Mouse (Mus musculus) neural tube, embryonic 13.5 days (tissue): ENCODE measurements around the gene Gm15517. TPM values are rescaled to one million over a fixed set of nuclear protein-coding genes. Genes with fewer than 3 reads are reported as not detected.

Source experiments
- ATAC-seq: fragments of 200-750 bp; cut with Nextera tagmentation; 2 replicates; pipeline ENCODE4 v1.8.0; 2017; ENCODE audit warnings: low read depth, mild to moderate bottlenecking, moderate TSS enrichment, moderate library complexity
- H3K27ac ChIP-seq: fragments of 300-500 bp; sonication (generic); replicated peaks from 2 replicates; pipeline ENCODE4 v1.5.1; 2015; ENCODE audit warnings: moderate library complexity, mild to moderate bottlenecking, inconsistent platforms
- H3K27me3 ChIP-seq: fragments of 300-500 bp; sonication (generic); 2 replicates; pipeline ENCODE4 v1.6.1; 2015; ENCODE audit warnings: mild to moderate bottlenecking, inconsistent platforms
- H3K36me3 ChIP-seq: fragments of 300-500 bp; sonication (generic); 2 replicates; pipeline ENCODE4 v1.6.1; 2015; ENCODE audit warnings: mild to moderate bottlenecking, inconsistent platforms
- H3K4me1 ChIP-seq: fragments of 300-500 bp; sonication (generic); replicated peaks from 2 replicates; pipeline ENCODE4 v1.6.1; 2015; ENCODE audit warnings: inconsistent platforms
- H3K4me2 ChIP-seq: fragments of 300-500 bp; sonication (generic); 2 replicates; pipeline ENCODE4 v1.6.1; 2015; ENCODE audit warnings: inconsistent platforms, mild to moderate bottlenecking, moderate library complexity
- H3K4me3 ChIP-seq: fragments of 300-500 bp; sonication (generic); 2 replicates; pipeline ENCODE4 v1.5.1; 2015; ENCODE audit warnings: mild to moderate bottlenecking, inconsistent platforms
- H3K9ac ChIP-seq: fragments of 300-500 bp; sonication (generic); 2 replicates; pipeline ENCODE4 v1.6.1; 2015; ENCODE audit warnings: moderate library complexity, mild to moderate bottlenecking, inconsistent platforms
- H3K9me3 ChIP-seq: fragments of 300-500 bp; sonication (generic); 2 replicates; pipeline ENCODE4 v1.6.1; 2016; ENCODE audit warnings: inconsistent platforms
- WGBS: fragments of 180-500 bp; shearing (Covaris S2); methylation state at CpG from one replicate; pipeline ENCODE4 v1.1.7; 2015; 5-methylcytosine and 5-hydroxymethylcytosine counted together
- polyA plus RNA-seq: library from polyadenylated mRNA; unstranded; fragments of >200 nt; fragmentation: Nextera tagmentation; extraction: Ambion mirVana; gene quantifications from 2 replicates; pipeline ENCODE4 v1.2.1, GENCODE M21; 2015

Gene Gm15517
- polyA plus RNA-seq, 1 experiment from 2014 or later: not detected

DNA sequence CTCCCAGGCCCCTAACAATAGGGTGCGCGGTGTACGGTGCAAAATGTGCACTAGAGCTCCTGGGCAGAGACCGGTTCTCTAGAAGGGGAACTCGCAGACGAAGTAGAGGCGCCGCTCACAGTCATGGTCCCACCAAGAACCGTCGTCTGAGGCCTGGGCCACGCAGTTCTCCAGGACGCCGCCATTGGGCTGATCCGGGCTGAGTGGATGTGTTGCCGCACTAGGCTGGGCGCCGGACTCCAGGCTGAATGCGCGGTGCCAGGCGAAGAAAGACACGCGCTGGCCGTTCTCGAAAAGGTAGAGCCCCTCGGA is 43.2 kb downstream of the Gm15517 start:
- Histone ChIP-seq H3K27ac (peak overlapping the region; percentile 97), H3K36me3 (no peaks in the 10 kb centered on the region), H3K4me3 (peak overlapping the region; percentile 74), H3K9me3 (no peaks in the 10 kb centered on the region), H3K4me2 (peak overlapping the region; percentile 81), H3K4me1 (peaks cover 26% of the 10 kb centered on the region), H3K27me3 (0 out of 2 replicates have a peak, but pooled peaks cover 3% of the 10 kb centered on the region), H3K9ac (peak overlapping the region; percentile 96)
- peak; percentile 38 for ATAC-seq
- WGBS: under 1% methylated on average over 25 of the region's 25 CpGs

- peaks cover 26% of the 10 kb centered on the region for H3K4me1 ChIP-seq
- H3K4me3 ChIP-seq: peak overlapping the region; percentile 74
- H3K27ac ChIP-seq: peak overlapping the region; percentile 97
- 0 out of 2 replicates have a peak, but pooled peaks cover 6% of the 10 kb centered on the region for H3K27me3 ChIP-seq
- H3K9ac ChIP-seq: peak overlapping the region; percentile 96
- H3K4me2 ChIP-seq: peak overlapping the region; percentile 81
- ATAC-seq: peak; percentile 95
- no peaks in the 10 kb centered on the region for H3K9me3 ChIP-seq
- no peaks in the 10 kb centered on the region for H3K36me3 ChIP-seq
- WGBS: under 1% methylated on average over 49 of the region's 49 CpGs
Measured at GRCm38 (mm10) chr7:44304775-44305641, 43.8 kb downstream of the Gm15517 start.

- WGBS: 9% methylated on average over 16 of the region's 16 CpGs
- Histone ChIP-seq H3K9ac (no peak overlapping the region), H3K36me3 (no peaks in the 10 kb centered on the region), H3K4me1 (peaks cover 32% of the 10 kb centered on the region), H3K4me3 (peak overlapping the region; percentile 74), H3K4me2 (peak overlapping the region; percentile 81), H3K9me3 (no peaks in the 10 kb centered on the region), H3K27me3 (0 out of 2 replicates have a peak, but pooled peaks cover 6% of the 10 kb centered on the region), H3K27ac (peak overlapping the region; percentile 97)
- no peak; the same call in 1 of the 2 replicates for ATAC-seq
Measured at GRCm38 (mm10) chr7:44305686-44306085, 44.4 kb downstream of the Gm15517 start.

- 0 out of 2 replicates have a peak, but pooled peaks cover 6% of the 10 kb centered on the region for H3K27me3 ChIP-seq
- H3K27ac ChIP-seq: peak within 1 kb of the TSS; percentile 97
- H3K4me3 ChIP-seq: peak within 1 kb of the TSS; percentile 74
- 73% methylated on average over 6 of the region's 6 CpGs for WGBS
- peak within 1 kb of the TSS; percentile 81 for H3K4me2 ChIP-seq
- H3K9ac ChIP-seq: no peak within 1 kb of the TSS
- no peaks in the 10 kb centered on the region for H3K36me3 ChIP-seq
- no peak for ATAC-seq
- H3K4me1 ChIP-seq: peaks cover 42% of the 10 kb centered on the region
- H3K9me3 ChIP-seq: no peaks in the 10 kb centered on the region
Measured at GRCm38 (mm10) chr7:44306516-44307240, 45.4 kb downstream of the Gm15517 start, which contains the start of gene Clec11a. Gene Clec11a, minus strand, starts transcription at chr7:44306902.

GRCm38 (mm10) chr7:44307261-44308020 is 46.2 kb downstream of the Gm15517 start:
- WGBS: 33% methylated on average over 9 of the region's 9 CpGs
- Histone ChIP-seq H3K9me3 (no peaks in the 10 kb centered on the region), H3K4me1 (peaks cover 47% of the 10 kb centered on the region), H3K9ac (no peak overlapping the region), H3K27me3 (0 out of 2 replicates have a peak, but pooled peaks cover 6% of the 10 kb centered on the region), H3K4me3 (no peak overlapping the region), H3K27ac (peak overlapping the region; percentile 19; the same call in 1 of the 2 replicates), H3K4me2 (no peak overlapping the region), H3K36me3 (no peaks in the 10 kb centered on the region)
- ATAC-seq: no peak

DNA sequence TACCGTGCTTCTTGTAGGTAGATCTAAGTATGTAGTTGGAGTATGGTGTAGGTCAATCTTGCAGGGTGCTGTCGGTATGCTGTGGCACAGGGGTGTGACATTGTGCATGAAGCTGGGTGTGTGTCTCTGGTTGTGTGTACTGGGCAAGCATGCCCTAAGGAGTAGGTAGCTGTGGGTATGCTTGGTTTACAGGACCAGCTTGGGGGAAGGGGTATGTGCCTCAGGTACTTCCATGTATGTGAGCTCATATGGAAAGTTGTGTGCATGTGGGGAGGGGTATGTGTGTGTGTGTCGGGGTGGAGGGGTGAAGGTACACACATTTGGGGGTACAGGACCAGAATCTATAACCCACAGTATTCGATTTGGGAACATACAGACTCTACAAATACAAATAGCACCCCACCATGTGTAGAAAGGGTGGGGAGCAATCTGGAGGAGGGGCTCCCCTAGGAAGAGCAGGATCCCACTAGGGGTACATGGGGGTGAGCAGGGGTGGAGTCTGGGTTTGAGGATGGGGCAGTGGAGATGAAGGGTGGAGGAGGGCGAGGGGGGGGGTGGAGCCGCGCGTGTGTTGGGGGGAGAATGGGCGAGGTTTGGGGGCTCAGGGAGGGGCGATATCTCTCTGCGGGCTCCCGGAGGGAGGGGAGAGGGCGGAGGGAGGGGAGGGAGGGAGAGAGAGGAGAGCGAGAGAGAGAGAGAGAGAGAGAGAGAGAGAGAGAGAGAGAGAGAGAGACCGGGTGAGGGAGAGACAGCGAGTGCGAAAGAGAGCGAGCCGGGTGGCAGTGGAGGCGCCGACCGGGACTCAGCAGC is 48.4 kb downstream of the Gm15517 start, which contains the start of gene Shank1:
Gene Shank1, plus strand, starts transcription at position 779 of the 810 bp plus-strand sequence.
- 20% methylated on average over 14 of the region's 22 CpGs for WGBS
- 0 out of 2 replicates have a peak, but pooled peaks cover 6% of the 10 kb centered on the region for H3K27me3 ChIP-seq
- no peak for ATAC-seq

GRCm38 (mm10) chr7:44310285-44310877 is 49.1 kb downstream of the Gm15517 start:
- H3K27me3 ChIP-seq: 0 out of 2 replicates have a peak, but pooled peaks cover 6% of the 10 kb centered on the region
- H3K27ac ChIP-seq: peak overlapping the region; percentile 88
- no peaks in the 10 kb centered on the region for H3K9me3 ChIP-seq
- peak overlapping the region; percentile 64 for H3K4me3 ChIP-seq
- WGBS: under 1% methylated on average over 39 of the region's 40 CpGs
- peaks cover 45% of the 10 kb centered on the region for H3K4me1 ChIP-seq
- H3K36me3 ChIP-seq: peaks cover 27% of the 10 kb centered on the region; the same call in 1 of the 2 replicates
- ATAC-seq: peak; percentile 28
- H3K9ac ChIP-seq: peak overlapping the region; percentile 90
- H3K4me2 ChIP-seq: peak overlapping the region; percentile 86

More for the DNA sequence above, 48.4 kb downstream of the Gm15517 start, which contains the start of gene Shank1:
- peaks cover 21% of the 10 kb centered on the region; the same call in 1 of the 2 replicates for H3K36me3 ChIP-seq
- peak within 1 kb of the TSS; percentile 86 for H3K4me2 ChIP-seq
- H3K27ac ChIP-seq: peak within 1 kb of the TSS; percentile 88
- H3K4me1 ChIP-seq: peaks cover 39% of the 10 kb centered on the region
- H3K9ac ChIP-seq: peak within 1 kb of the TSS; percentile 90
- H3K9me3 ChIP-seq: no peaks in the 10 kb centered on the region
- peak within 1 kb of the TSS; percentile 64 for H3K4me3 ChIP-seq

DNA sequence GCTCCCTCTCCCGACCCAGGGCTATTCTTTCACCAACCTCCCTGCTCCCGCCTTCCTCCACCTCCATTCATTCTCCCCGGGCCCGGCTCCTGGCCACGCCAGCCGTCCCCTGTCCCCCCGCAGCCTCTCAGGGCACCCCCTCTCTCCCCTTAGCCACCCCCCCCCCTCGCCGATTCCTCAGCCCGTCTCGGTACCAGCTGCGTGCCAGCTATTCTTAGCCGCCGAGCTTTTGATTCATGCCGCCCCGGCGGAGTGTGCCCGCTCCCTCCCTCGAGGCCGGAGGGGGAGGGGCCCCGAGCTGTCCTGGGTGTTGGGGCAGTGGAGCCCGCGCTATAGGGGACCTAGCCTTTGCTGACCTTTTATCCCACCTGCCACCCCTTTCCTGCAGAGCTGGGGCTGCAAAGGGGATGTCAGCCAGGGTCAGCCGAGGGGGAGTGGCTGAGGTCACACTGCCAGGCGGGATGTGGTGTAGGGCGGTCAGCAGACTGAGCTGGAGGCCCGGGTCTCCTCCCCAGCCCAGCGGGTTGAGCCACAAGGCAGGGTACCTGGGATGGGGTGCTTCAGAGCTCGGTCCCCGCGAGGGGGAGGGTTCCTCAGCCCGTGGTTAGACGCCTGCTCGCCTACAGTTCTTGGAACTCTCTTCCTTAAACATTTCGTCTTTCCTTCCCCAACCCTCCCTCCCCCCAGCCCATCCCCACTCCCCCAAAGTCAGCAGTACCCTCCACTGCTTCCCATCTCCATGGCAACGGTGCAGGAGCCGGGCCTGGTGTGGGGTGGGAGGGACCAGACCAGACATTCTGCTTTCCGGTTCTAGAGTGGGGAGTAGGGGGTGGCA is 49.8 kb downstream of the Gm15517 start:
- under 1% methylated on average over 38 of the region's 38 CpGs for WGBS
- Histone ChIP-seq H3K4me3 (peak overlapping the region; percentile 64), H3K4me2 (peak overlapping the region; percentile 86), H3K36me3 (peaks cover 34% of the 10 kb centered on the region), H3K4me1 (peaks cover 39% of the 10 kb centered on the region), H3K27me3 (0 out of 2 replicates have a peak, but pooled peaks cover 6% of the 10 kb centered on the region), H3K9me3 (no peaks in the 10 kb centered on the region), H3K9ac (peak overlapping the region; percentile 90), H3K27ac (peak overlapping the region; percentile 88)
- ATAC-seq: peak; percentile 38
